Mouse (Mus musculus): Measurements from ENCODE around the gene Ppfia2. TPM values are rescaled to one million over a fixed set of nuclear protein-coding genes. Genes with fewer than 3 reads are reported as not detected.

Gene Ppfia2
- polyA plus RNA-seq, 1 experiment, result not detected

DNA sequence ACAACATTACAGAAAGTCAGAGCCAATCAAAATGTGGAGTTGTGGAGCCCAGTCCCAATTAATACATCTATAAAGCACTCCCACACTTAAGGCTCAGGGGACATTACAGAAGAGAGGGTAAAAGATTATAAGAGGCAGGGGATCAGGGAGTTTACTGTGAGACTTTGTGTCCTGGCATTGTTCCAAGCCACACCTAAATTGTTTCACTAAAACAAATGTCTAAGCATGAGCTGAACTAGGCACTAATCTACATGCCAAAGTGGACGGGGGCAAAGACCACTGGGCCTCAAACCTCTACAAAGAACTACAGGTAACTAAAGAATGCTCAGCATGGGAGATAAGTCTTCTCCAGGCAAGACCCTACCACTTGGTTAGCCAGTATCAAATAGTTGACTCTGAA is 148.1 kb downstream of the Ppfia2 start:
- H3K27ac ChIP-seq (ENCODE audit: insufficient read depth, low read depth, low read length), result no peak overlapping the region
- no peaks in the 10 kb centered on the region for H3K36me3 ChIP-seq (ENCODE audit: control insufficient read depth, insufficient read depth, low read length)
- TF ChIP-seq POLR2A (IDR thresholded peaks at IDR 0.05; ENCODE audit: low read depth, low read length) (no peak), CTCF (IDR thresholded peaks at IDR 0.05; ENCODE audit: extremely low read depth, insufficient read length, insufficient replicate concordance, low read depth, low read length) (no peak)
- peaks cover 3% of the 10 kb centered on the region; the same call in 1 of the 2 replicates for H3K4me1 ChIP-seq (ENCODE audit: control insufficient read depth, insufficient read depth, insufficient read length, low read length)
- no peaks in the 10 kb centered on the region for H3K27me3 ChIP-seq (ENCODE audit: control insufficient read depth, insufficient read depth, low read length)
- H3K4me3 ChIP-seq (ENCODE audit: low read depth, low read length), result no peak overlapping the region
- whole genome bisulfite sequencing, result 10% methylated on average over 1 of the region's 1 CpGs

DNA sequence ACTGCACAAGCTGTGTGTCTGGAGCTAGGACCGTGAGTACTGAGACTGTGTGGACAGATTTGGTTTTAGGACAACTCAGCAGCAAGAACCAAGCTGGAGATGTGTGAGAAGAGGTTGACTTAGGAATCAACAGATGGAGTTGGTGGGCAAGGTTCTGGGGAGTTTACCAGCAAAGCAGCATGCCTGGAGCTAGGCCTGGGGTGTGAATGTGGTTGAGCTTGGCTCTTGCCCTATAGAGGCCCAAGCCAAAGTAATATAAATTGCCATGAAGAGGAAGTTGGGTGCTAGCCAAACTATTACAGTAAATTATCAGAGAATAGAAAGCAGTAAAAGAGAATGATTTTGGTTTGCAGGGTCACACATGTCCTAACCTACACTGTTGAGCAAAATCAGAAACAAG is 150.8 kb downstream of the Ppfia2 start:
- H3K27me3 ChIP-seq (ENCODE audit: control insufficient read depth, insufficient read depth, low read length), result no peaks in the 10 kb centered on the region
- H3K4me1 ChIP-seq (ENCODE audit: control insufficient read depth, insufficient read depth, insufficient read length, low read length), result peaks cover 3% of the 10 kb centered on the region; the same call in 1 of the 2 replicates
- TF ChIP-seq CTCF (IDR thresholded peaks at IDR 0.05; ENCODE audit: extremely low read depth, insufficient read length, insufficient replicate concordance, low read depth, low read length) (no peak), POLR2A (IDR thresholded peaks at IDR 0.05; ENCODE audit: low read depth, low read length) (no peak)
- H3K36me3 ChIP-seq (ENCODE audit: control insufficient read depth, insufficient read depth, low read length), result no peaks in the 10 kb centered on the region
- H3K27ac ChIP-seq (ENCODE audit: insufficient read depth, low read depth, low read length), result no peak overlapping the region; the same call in 1 of the 2 replicates
- WGBS, result 73% methylated on average over 1 of the region's 1 CpGs
- H3K4me3 ChIP-seq (ENCODE audit: low read depth, low read length), result no peak overlapping the region

DNA sequence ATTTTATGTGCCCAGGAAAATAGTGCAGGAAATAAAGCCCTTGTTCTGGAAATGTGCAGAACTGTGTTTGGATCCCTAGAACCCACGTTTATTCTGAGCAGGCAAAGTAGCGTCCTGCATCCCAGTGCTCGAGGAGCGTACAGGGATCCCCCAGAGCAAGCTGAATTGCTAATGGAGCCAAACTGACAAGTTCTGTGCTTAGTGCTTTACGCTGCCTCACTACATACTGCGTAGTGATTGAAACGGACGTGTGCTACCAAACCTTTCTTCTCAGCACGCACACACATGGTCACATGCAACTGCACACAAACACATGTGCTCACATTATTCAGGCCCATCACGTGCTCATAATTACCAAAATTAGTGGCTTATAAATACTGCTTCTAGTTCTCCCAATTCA is 153.2 kb downstream of the Ppfia2 start:
- peaks cover 3% of the 10 kb centered on the region; the same call in 1 of the 2 replicates for H3K4me1 ChIP-seq (ENCODE audit: control insufficient read depth, insufficient read depth, insufficient read length, low read length)
- TF ChIP-seq POLR2A (IDR thresholded peaks at IDR 0.05; ENCODE audit: low read depth, low read length), result no peak
- no peak for TF ChIP-seq CTCF (IDR thresholded peaks at IDR 0.05; ENCODE audit: extremely low read depth, insufficient read length, insufficient replicate concordance, low read depth, low read length)
- H3K36me3 ChIP-seq (ENCODE audit: control insufficient read depth, insufficient read depth, low read length), result no peaks in the 10 kb centered on the region
- H3K27ac ChIP-seq (ENCODE audit: insufficient read depth, low read depth, low read length), result no peak overlapping the region
- H3K27me3 ChIP-seq (ENCODE audit: control insufficient read depth, insufficient read depth, low read length), result no peaks in the 10 kb centered on the region
- 86% methylated on average over 10 of the region's 10 CpGs for WGBS
- H3K4me3 ChIP-seq (ENCODE audit: low read depth, low read length), result no peak overlapping the region

DNA sequence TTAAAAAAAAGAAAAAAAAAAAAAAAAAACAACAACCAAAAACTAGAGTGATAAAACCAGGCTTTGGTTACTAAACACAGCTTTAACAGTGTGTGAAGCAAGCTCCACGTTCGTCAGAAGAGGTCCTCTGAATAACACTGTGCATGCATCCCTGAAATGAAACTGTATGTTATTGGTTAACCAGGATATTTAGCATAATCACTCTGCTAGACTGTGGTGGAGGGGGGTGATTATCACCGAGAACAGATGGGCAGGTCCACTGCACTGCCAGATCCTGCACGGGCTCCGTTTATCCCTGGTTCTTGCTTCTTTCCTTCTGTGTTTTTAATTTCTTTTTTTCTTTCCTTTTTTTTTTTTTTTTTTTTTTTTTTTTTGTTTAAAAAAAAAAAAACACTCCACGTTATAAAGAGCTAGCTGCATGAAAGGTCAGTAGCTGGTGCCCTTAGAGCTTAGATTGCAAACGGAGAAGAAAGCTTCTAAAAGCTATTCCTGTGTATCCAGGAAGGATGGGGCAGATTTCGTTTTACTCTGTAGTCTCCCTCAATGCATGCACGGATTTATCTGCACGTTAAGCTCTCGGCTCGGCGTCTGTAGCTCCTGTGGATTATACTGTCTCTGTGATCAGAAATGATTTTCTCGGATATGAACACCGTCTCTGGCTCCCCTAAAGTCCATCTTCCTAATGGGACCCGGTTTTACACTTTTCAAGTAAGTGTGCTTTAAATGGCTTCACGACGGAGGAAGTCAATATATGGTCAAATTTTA is 162.2 kb downstream of the Ppfia2 start:
- 32% methylated on average over 18 of the region's 18 CpGs for WGBS
- H3K4me3 ChIP-seq (ENCODE audit: low read depth, low read length), result no peak overlapping the region

DNA sequence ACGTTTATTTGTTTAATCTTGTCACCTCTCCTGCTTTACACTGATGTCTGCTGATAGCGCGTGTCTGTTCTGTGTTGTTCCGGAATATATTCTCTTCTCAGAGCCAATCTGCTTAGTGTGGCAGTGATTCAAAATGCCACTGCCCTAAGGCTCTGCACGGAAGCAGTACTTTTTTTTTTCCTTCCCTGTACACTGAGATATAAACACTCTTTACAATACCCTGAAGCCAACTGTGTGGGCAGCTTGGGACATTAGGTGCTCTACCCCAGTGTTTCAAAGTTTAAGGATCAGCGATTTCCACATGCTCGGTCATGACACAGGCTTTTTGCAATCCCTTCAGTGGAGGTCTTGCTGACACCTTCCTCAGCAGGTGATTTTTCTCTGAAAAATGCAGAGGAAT is 163.8 kb downstream of the Ppfia2 start:
- Histone ChIP-seq H3K27me3 (ENCODE audit: control insufficient read depth, insufficient read depth, low read length) (no peaks in the 10 kb centered on the region), H3K27ac (ENCODE audit: insufficient read depth, low read depth, low read length) (no peak overlapping the region), H3K4me1 (ENCODE audit: control insufficient read depth, insufficient read depth, insufficient read length, low read length) (no peaks in the 10 kb centered on the region), H3K36me3 (ENCODE audit: control insufficient read depth, insufficient read depth, low read length) (no peaks in the 10 kb centered on the region), H3K4me3 (ENCODE audit: low read depth, low read length) (no peak overlapping the region)
- TF ChIP-seq POLR2A (IDR thresholded peaks at IDR 0.05; ENCODE audit: low read depth, low read length) (no peak), CTCF (IDR thresholded peaks at IDR 0.05; ENCODE audit: extremely low read depth, insufficient read length, insufficient replicate concordance, low read depth, low read length) (no peak)
- 58% methylated on average over 7 of the region's 7 CpGs for WGBS

More for the DNA sequence above, 162.2 kb downstream of the Ppfia2 start:
- Histone ChIP-seq H3K4me1 (ENCODE audit: control insufficient read depth, insufficient read depth, insufficient read length, low read length) (no peaks in the 10 kb centered on the region), H3K27ac (ENCODE audit: insufficient read depth, low read depth, low read length) (no peak overlapping the region), H3K27me3 (ENCODE audit: control insufficient read depth, insufficient read depth, low read length) (no peaks in the 10 kb centered on the region), H3K36me3 (ENCODE audit: control insufficient read depth, insufficient read depth, low read length) (no peaks in the 10 kb centered on the region)
- TF ChIP-seq POLR2A (IDR thresholded peaks at IDR 0.05; ENCODE audit: low read depth, low read length) (no peak), CTCF (IDR thresholded peaks at IDR 0.05; ENCODE audit: extremely low read depth, insufficient read length, insufficient replicate concordance, low read depth, low read length) (no peak)

DNA sequence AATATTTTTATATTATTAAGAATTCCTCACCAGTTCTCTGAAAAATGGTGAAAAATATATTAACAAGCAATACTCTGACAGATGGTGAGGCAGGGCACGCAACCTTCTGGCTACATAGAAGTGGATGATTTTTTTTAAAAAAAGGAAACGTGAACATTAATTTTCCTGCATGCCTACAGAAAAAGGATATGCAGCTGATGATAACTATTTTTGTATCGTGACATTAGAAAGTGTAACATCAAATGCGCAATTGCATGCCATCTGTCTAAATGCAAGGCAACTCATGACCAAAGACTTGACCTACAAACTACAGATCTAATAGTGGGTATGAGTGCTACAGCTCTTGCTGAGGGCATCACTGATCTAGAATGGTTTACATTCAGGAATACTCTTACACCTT is 182.1 kb downstream of the Ppfia2 start:
- H3K4me1 ChIP-seq (ENCODE audit: control insufficient read depth, insufficient read depth, insufficient read length, low read length), result no peaks in the 10 kb centered on the region
- no peak overlapping the region for H3K27ac ChIP-seq (ENCODE audit: insufficient read depth, low read depth, low read length)
- H3K36me3 ChIP-seq (ENCODE audit: control insufficient read depth, insufficient read depth, low read length), result no peaks in the 10 kb centered on the region
- H3K4me3 ChIP-seq (ENCODE audit: low read depth, low read length), result no peak overlapping the region
- H3K27me3 ChIP-seq (ENCODE audit: control insufficient read depth, insufficient read depth, low read length), result no peaks in the 10 kb centered on the region
- no peak for TF ChIP-seq POLR2A (IDR thresholded peaks at IDR 0.05; ENCODE audit: low read depth, low read length)
- no peak for TF ChIP-seq CTCF (IDR thresholded peaks at IDR 0.05; ENCODE audit: extremely low read depth, insufficient read length, insufficient replicate concordance, low read depth, low read length)
- WGBS, result 89% methylated on average over 4 of the region's 4 CpGs

DNA sequence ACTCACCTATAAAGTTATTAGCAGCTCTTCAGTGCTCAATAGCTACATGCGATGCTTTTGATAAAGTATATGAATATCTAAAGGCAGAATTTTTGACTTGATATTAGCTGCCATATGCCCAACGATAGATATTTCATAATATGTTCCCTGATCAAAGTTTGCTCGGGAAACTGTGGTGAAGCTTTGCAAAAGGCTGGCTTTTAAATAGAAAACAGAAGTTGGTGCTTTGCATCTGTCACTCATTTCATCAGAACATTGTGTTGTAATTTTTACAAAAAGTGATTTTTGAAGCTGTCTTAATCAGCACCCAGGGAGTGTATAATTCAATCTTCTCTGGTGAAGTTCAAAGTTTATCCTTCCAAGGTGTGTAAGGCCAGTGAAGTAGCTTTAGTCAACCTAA is 195.1 kb downstream of the Ppfia2 start:
- Histone ChIP-seq H3K4me3 (ENCODE audit: low read depth, low read length) (no peak overlapping the region), H3K27me3 (ENCODE audit: control insufficient read depth, insufficient read depth, low read length) (no peaks in the 10 kb centered on the region), H3K36me3 (ENCODE audit: control insufficient read depth, insufficient read depth, low read length) (no peaks in the 10 kb centered on the region), H3K27ac (ENCODE audit: insufficient read depth, low read depth, low read length) (no peak overlapping the region), H3K4me1 (ENCODE audit: control insufficient read depth, insufficient read depth, insufficient read length, low read length) (no peaks in the 10 kb centered on the region)
- TF ChIP-seq POLR2A (IDR thresholded peaks at IDR 0.05; ENCODE audit: low read depth, low read length), result no peak
- TF ChIP-seq CTCF (IDR thresholded peaks at IDR 0.05; ENCODE audit: extremely low read depth, insufficient read length, insufficient replicate concordance, low read depth, low read length), result no peak
- 84% methylated on average over 3 of the region's 3 CpGs for WGBS
